Mouse (Mus musculus) midbrain, embryonic 16.5 days (tissue): Measurements from ENCODE around the gene Arl15. TPM values are rescaled to one million over a fixed set of nuclear protein-coding genes. Genes with fewer than 3 reads are reported as not detected.

Source experiments
- ATAC-seq: fragments of 200-750 bp; cut with Nextera tagmentation; 2 replicates; pipeline ENCODE4 v1.8.0; 2017; ENCODE audit warnings: moderate TSS enrichment
- H3K27ac ChIP-seq: fragments of 300-500 bp; sonication (generic); 2 replicates; pipeline ENCODE4 v1.5.1; 2014; ENCODE audit warnings: mild to moderate bottlenecking, low read length, mixed read lengths
- H3K27me3 ChIP-seq: fragments of 300-500 bp; sonication (generic); 2 replicates; pipeline ENCODE4 v1.6.1; 2014; ENCODE audit warnings: low read depth, low read length, mixed read lengths; ENCODE audit not compliant: control insufficient read depth, insufficient read depth
- H3K36me3 ChIP-seq: fragments of 300-500 bp; sonication (generic); 2 replicates; pipeline ENCODE4 v1.6.1; 2014; ENCODE audit warnings: mild to moderate bottlenecking, low read length, moderate library complexity, mixed read lengths; ENCODE audit not compliant: control insufficient read depth, insufficient read depth
- H3K4me1 ChIP-seq: fragments of 300-500 bp; sonication (generic); 2 replicates; pipeline ENCODE4 v1.6.1; 2014; ENCODE audit warnings: mild to moderate bottlenecking, low read length, mixed read lengths; ENCODE audit not compliant: control insufficient read depth, insufficient read depth
- H3K4me2 ChIP-seq: fragments of 300-500 bp; sonication (generic); 2 replicates; pipeline ENCODE4 v1.6.1; 2014; ENCODE audit warnings: mild to moderate bottlenecking, low read length, mixed read lengths
- H3K4me3 ChIP-seq: fragments of 300-500 bp; sonication (generic); 2 replicates; pipeline ENCODE4 v1.5.1; 2014; ENCODE audit warnings: low read depth, mild to moderate bottlenecking, low read length, moderate library complexity, mixed read lengths
- H3K9ac ChIP-seq: fragments of 300-500 bp; sonication (generic); 2 replicates; pipeline ENCODE4 v1.6.1; 2014; ENCODE audit warnings: low read depth, low read length, mixed read lengths
- H3K9me3 ChIP-seq: fragments of 300-500 bp; sonication (generic); replicated peaks from 2 replicates; pipeline ENCODE4 v1.6.1; 2014; ENCODE audit warnings: mild to moderate bottlenecking, low read length, mixed read lengths; ENCODE audit not compliant: control insufficient read depth, poor library complexity, severe bottlenecking
- WGBS: fragments of 180-500 bp; shearing (Covaris S2); extraction: QIAGEN DNeasy Blood & Tissue Kit; methylation state at CpG from one replicate; pipeline ENCODE4 v1.1.7; 2014; 5-methylcytosine and 5-hydroxymethylcytosine counted together
- polyA plus RNA-seq: library from polyadenylated mRNA; unstranded; fragments of >200 nt; fragmentation: Nextera tagmentation; extraction: Ambion mirVana; gene quantifications from 2 replicates; pipeline ENCODE4 v1.2.1, GENCODE M21; 2015

Gene Arl15
- polyA plus RNA-seq, 1 experiment from 2014 or later, result 17.4 TPM

DNA sequence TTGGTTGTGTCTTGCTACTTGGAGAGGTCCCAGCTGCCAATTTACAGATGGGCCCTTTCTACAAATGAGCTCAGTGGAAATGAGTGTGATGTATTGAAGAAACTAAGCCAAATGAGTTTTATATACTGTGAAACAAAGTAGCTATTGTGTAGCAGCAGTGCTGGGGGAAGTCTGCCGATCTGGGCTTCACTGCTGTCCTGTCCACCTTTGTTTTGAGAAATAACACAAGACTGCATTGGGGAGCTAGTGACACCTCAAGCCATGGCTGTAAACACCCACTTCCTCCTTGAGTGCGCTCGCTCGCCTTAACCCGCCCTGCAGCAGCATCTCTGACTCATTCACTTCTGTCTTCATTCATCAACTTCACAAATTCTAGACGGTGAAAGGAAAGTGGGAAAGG, 189.3 kb downstream of the Arl15 start:
- Histone ChIP-seq H3K27ac (no peak overlapping the region), H3K9ac (no peak overlapping the region), H3K27me3 (no peaks in the 10 kb centered on the region), H3K4me2 (no peak overlapping the region), H3K36me3 (no peaks in the 10 kb centered on the region), H3K9me3 (no peaks in the 10 kb centered on the region), H3K4me1 (peaks cover 10% of the 10 kb centered on the region; the same call in 1 of the 2 replicates), H3K4me3 (no peak overlapping the region)
- 65% methylated on average over 6 of the region's 6 CpGs for whole genome bisulfite sequencing
- no peak for ATAC-seq

DNA sequence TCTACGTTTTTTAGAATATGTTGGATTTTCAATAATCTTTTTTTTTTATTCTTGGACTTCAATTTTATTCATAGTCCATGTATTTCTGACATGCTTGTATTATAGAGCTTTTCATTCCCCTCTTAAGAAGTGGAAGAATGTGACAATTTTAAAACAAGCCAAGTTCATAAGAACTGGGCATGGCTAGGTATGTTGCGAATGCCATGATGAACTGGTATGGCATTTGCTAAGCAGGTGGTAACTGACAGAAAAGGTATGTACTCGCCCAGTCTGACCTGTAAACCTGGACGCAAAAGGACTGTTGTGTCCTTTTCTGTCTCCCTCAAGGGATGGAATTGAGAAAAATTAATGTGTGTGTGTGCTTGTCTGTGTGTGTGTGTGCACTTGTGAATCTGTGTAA, 190.2 kb downstream of the Arl15 start:
- H3K4me2 ChIP-seq, result no peak overlapping the region
- WGBS, result 97% methylated on average over 4 of the region's 4 CpGs
- no peak for ATAC-seq
- H3K4me3 ChIP-seq, result no peak overlapping the region
- no peaks in the 10 kb centered on the region for H3K9me3 ChIP-seq
- no peak overlapping the region for H3K27ac ChIP-seq
- H3K27me3 ChIP-seq, result no peaks in the 10 kb centered on the region
- no peaks in the 10 kb centered on the region for H3K36me3 ChIP-seq
- peaks cover 10% of the 10 kb centered on the region; the same call in 1 of the 2 replicates for H3K4me1 ChIP-seq
- H3K9ac ChIP-seq, result no peak overlapping the region

DNA sequence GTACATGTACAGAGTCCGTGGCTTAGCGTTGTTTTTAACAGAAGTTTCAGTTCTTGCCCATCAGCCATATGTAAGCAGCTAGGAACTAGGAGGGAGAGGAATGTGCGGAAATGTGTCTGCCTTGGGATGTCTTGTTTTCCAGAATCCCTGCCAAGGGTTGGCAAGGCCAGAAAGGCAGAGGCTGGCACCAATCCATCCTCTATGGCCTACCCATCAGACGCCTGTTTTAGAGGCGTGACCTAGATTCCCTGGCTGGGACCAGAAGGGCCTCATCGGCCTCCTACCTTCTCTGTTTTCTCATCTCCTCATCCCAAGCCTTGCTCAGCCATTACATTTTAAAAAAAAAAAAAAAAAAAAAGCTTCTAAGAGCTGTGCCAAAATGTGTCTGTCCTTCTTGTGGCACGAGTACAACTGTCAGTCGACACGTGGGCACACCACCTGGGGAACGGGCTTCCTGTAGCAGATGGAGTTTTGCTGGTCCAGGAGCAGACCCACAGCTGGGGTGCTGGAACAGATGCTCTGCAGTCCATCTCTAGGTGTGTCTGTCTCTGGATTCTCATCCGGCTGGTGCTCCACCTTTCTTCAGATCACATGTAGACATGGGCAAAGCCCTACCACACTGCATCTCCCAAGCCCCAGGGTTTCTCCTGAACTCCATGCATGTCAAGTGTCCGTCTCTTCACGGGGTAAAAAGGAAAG, 192.7 kb downstream of the Arl15 start:
- Histone ChIP-seq H3K36me3 (no peaks in the 10 kb centered on the region), H3K4me1 (peaks cover under 1% of the 10 kb centered on the region; the same call in 1 of the 2 replicates), H3K4me3 (no peak overlapping the region), H3K9me3 (no peaks in the 10 kb centered on the region), H3K27me3 (no peaks in the 10 kb centered on the region), H3K9ac (no peak overlapping the region), H3K27ac (no peak overlapping the region), H3K4me2 (no peak overlapping the region)
- ATAC-seq, result peak; percentile 48; the same call in 1 of the 2 replicates
- WGBS, result 84% methylated on average over 13 of the region's 13 CpGs

DNA sequence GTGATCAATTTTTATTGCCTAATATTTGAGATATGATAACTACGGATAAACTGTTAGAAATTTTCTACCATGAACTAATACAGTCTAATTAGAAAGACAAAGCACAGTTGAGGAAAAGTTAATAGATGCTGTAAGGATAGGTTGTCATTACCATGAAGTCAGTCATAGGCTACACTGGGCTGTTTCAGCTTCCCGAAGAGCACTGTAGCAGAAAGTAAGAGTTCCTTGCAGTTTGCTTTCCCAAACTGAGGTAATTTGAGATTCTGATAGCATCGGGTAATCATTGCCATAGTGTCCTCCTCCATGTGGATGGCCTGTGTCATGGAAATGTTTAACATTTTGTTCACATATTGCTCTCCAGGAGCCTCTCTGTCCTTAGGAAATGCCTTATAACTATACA, 195.9 kb downstream of the Arl15 start:
- H3K27me3 ChIP-seq, result no peaks in the 10 kb centered on the region
- no peaks in the 10 kb centered on the region for H3K9me3 ChIP-seq
- no peak overlapping the region for H3K27ac ChIP-seq
- no peak overlapping the region for H3K4me2 ChIP-seq
- ATAC-seq, result no peak
- no peaks in the 10 kb centered on the region for H3K36me3 ChIP-seq
- WGBS, result 88% methylated on average over 3 of the region's 3 CpGs
- no peaks in the 10 kb centered on the region for H3K4me1 ChIP-seq
- H3K4me3 ChIP-seq, result no peak overlapping the region
- H3K9ac ChIP-seq, result no peak overlapping the region

DNA sequence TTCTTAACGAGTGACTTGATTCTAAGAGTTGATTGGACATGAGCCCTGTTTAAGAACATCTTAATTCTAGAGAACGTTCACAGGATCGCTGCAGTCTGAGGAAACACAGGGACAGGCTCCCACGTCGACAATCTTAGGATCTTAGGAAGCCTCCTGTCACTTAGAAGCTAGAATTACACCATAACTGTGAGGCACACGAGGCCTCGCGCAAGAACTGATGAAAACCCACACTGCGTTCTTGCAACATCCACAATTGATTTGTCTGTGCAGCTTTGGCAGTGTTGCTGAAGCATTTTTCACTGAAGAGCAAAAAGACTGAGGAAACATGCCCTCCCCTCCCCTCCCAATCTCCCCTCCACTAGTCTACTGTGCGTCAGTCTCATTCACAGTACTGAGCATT, 196.4 kb downstream of the Arl15 start:
- 73% methylated on average over 10 of the region's 10 CpGs for WGBS
- Histone ChIP-seq H3K9ac (no peak overlapping the region), H3K27ac (no peak overlapping the region), H3K36me3 (no peaks in the 10 kb centered on the region), H3K4me3 (no peak overlapping the region), H3K27me3 (no peaks in the 10 kb centered on the region), H3K9me3 (no peaks in the 10 kb centered on the region), H3K4me1 (no peaks in the 10 kb centered on the region), H3K4me2 (no peak overlapping the region)
- no peak for ATAC-seq

DNA sequence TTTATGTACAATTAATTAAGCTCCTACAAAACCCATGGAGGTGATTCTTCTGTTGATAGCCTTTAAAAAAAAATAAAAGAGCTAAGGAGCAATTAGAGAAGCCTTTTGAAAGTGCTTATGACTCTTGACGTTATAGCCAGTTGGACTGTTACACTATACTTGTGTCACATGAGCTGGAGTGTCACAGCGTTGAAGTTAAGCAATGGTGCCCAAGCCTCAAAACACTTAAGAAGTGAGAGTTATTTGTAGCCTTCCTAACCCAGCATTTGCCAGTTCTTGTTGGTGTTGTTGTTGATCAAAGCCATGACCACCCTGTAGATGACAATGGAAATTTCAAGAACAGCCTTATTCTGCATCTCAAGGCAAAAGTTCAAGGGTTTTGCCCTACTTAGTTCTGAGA, 198.8 kb downstream of the Arl15 start:
- Histone ChIP-seq H3K27ac (no peak overlapping the region), H3K4me1 (no peaks in the 10 kb centered on the region), H3K9me3 (no peaks in the 10 kb centered on the region), H3K4me2 (no peak overlapping the region), H3K27me3 (no peaks in the 10 kb centered on the region), H3K36me3 (no peaks in the 10 kb centered on the region), H3K9ac (no peak overlapping the region), H3K4me3 (no peak overlapping the region)
- ATAC-seq, result no peak
- WGBS, result 96% methylated on average over 2 of the region's 2 CpGs

DNA sequence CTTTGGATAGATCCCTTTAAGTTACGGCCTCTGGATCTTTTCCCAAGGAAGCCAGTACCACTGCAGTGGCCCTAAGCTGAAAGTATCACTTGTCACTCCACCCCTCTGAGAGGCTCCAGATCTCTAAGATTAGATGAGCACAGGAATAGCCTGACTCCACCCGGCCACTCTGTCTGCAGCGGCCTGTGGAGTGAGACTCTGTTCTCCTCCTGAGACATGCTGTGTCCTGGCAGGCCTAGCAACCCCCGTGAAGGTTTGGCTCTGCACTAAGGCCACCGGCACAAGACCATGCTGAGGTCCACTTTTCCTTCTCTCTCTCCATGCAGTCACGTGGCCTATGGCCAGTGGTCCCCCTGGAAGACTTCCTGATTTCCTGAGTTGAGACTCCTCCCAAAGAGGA, 200.3 kb downstream of the Arl15 start:
- Histone ChIP-seq H3K27me3 (no peaks in the 10 kb centered on the region), H3K9ac (no peak overlapping the region), H3K9me3 (no peaks in the 10 kb centered on the region), H3K4me3 (no peak overlapping the region), H3K4me1 (no peaks in the 10 kb centered on the region), H3K27ac (no peak overlapping the region), H3K36me3 (no peaks in the 10 kb centered on the region), H3K4me2 (no peak overlapping the region)
- 78% methylated on average over 6 of the region's 6 CpGs for WGBS
- no peak for ATAC-seq

DNA sequence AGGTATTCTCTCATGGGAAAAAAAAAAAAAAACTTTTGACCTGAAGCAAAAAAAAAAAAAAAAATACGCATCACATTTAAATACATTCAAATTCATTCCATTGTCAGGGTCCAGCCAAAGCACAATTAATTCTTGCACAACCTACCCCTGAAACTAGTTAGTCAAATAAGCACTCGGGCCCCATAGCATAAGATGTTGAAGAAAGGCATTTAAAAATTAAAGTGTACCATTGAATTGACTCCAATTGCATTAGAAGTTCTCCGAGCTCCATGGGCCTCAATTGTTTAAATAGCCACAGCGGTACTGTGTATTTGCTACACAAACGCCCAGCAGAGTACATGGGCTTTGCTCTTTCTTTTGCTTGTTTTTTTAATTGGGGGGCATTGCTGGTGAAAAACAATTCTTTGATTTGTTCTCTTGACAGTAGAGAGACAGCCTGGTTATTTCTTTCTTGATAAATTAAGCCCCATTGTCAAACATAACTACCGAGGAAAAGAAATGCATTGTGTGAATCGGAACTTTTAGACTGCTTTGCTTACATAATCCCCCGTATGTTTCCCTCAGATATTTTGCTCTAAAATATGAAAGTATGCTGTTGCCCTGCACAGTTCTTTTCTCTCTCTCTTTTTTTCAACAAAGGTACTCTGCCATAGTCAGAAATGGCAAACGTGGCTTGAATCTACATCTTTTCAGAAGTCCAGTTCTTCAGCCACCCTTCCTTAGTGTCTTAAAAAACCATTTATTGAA, 201.4 kb downstream of the Arl15 start:
- no peak for ATAC-seq

DNA sequence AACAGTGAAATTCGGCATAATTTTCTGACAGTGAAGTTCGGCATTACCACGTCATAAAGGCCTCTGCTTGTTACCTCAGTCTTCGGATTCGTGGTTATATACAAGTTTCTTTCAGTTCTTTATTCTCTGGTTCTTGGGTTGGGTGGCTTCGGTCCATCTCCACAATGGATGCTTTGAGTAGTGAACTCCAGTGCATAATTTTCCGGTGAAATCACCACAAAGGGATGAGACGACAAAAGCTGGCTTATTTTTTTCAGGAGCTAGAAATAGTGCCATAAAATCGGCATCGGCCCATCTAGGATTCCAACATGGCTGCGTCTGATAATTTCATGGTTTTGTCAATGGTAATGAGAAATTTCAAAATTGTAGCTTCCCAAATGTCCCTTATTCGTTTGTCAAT, 204.5 kb downstream of the Arl15 start:
- H3K4me1 ChIP-seq, result no peaks in the 10 kb centered on the region
- no peak overlapping the region for H3K9ac ChIP-seq
- no peaks in the 10 kb centered on the region for H3K36me3 ChIP-seq
- H3K4me2 ChIP-seq, result no peak overlapping the region
- H3K27me3 ChIP-seq, result no peaks in the 10 kb centered on the region
- 92% methylated on average over 12 of the region's 12 CpGs for WGBS
- no peaks in the 10 kb centered on the region for H3K9me3 ChIP-seq
- ATAC-seq, result no peak
- H3K27ac ChIP-seq, result no peak overlapping the region
- H3K4me3 ChIP-seq, result no peak overlapping the region

More for the DNA sequence above, 201.4 kb downstream of the Arl15 start:
- no peaks in the 10 kb centered on the region for H3K36me3 ChIP-seq
- WGBS, result 46% methylated on average over 9 of the region's 9 CpGs
- H3K4me1 ChIP-seq, result no peaks in the 10 kb centered on the region
- no peaks in the 10 kb centered on the region for H3K27me3 ChIP-seq
- H3K4me2 ChIP-seq, result no peak overlapping the region
- no peak overlapping the region for H3K4me3 ChIP-seq
- no peaks in the 10 kb centered on the region for H3K9me3 ChIP-seq
- no peak overlapping the region for H3K27ac ChIP-seq
- no peak overlapping the region for H3K9ac ChIP-seq
